Mouse (Mus musculus) cortical plate, adult 2 months (tissue): ENCODE measurements at regions not wholly inside any gene's neighbourhood (a gene's known extent, or its start where the extent isn't known, plus 50 kb on each side); places are given as distances from the start of the nearest gene placed in this dataset.

ENCODE experiments used
- CTCF ChIP-seq: fragments of 200-500 bp; IDR thresholded peaks from 2 replicates; pipeline ENCODE4 v1.5.1; 2011; ENCODE audit warnings: mild to moderate bottlenecking, control low read depth, low read length; ENCODE audit not compliant: insufficient read depth; ENCODE audit errors: extremely low read depth
- POLR2A ChIP-seq: fragments of 200-500 bp; IDR thresholded peaks from 2 replicates; pipeline ENCODE4 v1.6.1; 2011; ENCODE audit warnings: mild to moderate bottlenecking, low read length, control low read depth; ENCODE audit not compliant: insufficient read depth; ENCODE audit errors: extremely low read depth

- TF ChIP-seq CTCF, result no peak
- no peak for TF ChIP-seq POLR2A
Measured at GRCm38 (mm10) chr3:4796909-4797566, 953.6 kb upstream of the Gm8797 start.
